Comparison of ENCODE assay signal across 7 mouse cellular contexts in the genomic region with DNA sequence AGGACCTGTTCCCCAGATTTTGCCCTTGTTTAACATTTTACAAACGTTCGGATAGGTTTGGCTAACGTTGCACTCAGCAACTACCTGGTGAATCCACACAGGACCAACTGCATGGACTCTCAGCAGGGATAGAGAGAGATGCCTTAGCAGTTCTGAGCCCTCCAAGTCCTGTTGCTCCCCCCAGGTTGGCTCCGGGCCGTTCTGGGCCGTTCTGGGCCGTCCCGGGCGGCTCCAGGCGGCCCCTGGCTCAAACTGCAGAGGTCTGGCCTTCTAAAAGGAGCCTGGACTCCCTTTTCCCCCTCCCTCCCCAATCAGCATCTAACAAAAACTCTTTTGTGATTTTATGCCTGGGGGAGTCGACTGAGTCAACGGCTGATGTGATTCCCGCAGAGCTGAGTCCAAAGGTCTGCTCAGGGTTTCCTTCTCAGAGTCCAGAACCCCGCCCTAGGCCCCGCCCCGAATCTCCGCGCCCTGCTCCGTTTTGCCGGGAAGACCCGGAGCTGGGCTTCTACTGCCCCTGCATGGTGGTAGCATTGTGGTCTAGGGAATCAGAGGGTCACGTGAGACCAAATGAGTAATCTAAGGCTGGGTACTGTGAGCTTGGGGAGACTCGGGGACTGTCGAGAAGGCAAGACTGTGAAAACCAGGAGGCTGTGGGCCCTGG. TPM values are rescaled to one million over a fixed set of nuclear protein-coding genes. Genes with fewer than 3 reads are reported as not detected.
A peak's percentile ranks its signal among the peaks of the same experiment; 100 is the strongest.
DNase-seq lines count a peak whose midpoint lies in the region; ATAC-seq and TF ChIP-seq lines count a peak whose summit lies in the region.

No protein-coding gene starts in this region.

- H3K4me3 ChIP-seq in intestine, postnatal 0 days (ENCODE audit: low read depth, low read length) = peak overlapping the region; percentile 25
- peak overlapping the region; percentile 31 for H3K4me3 ChIP-seq in limb, embryonic 15.5 days
- H3K4me3 ChIP-seq in midbrain, embryonic 15.5 days = peak overlapping the region; percentile 15

- ATAC-seq in intestine, postnatal 0 days = peak; percentile 90
- peak; percentile 88 for ATAC-seq in limb, embryonic 15.5 days (ENCODE audit: insufficient number of reproducible peaks, low FRiP score, low TSS enrichment, low read depth)
- ATAC-seq in midbrain, embryonic 15.5 days (replicated peaks) = peak; percentile 56; the same call in 1 of the 2 replicates

- H3K9me3 ChIP-seq in intestine, postnatal 0 days (ENCODE audit: control insufficient read depth) = no peaks in the 10 kb centered on the region
- no peaks in the 10 kb centered on the region for H3K9me3 ChIP-seq in limb, embryonic 15.5 days
- no peaks in the 10 kb centered on the region for H3K9me3 ChIP-seq in midbrain, embryonic 15.5 days

- peak; percentile 87 for DNase-seq in adrenal gland, postnatal 10 days
- DNase-seq in embryo, embryonic 10.5 days (ENCODE audit: low spot score) = peak; percentile 89
- DNase-seq in heart, adult 11 months = peak; percentile 99
- peak; percentile 84 for DNase-seq in urinary bladder, postnatal 14 days (ENCODE audit: low spot score)

- TF ChIP-seq CTCF in intestine, postnatal 0 days (IDR thresholded peaks at IDR 0.05; ENCODE audit: low read depth) = peak; percentile 60

- H3K27ac ChIP-seq in intestine, postnatal 0 days (ENCODE audit: low read depth, low read length) = peak overlapping the region; percentile 82
- H3K27ac ChIP-seq in limb, embryonic 15.5 days = peak overlapping the region; percentile 66
- H3K27ac ChIP-seq in midbrain, embryonic 15.5 days = no peak overlapping the region

- H3K9ac ChIP-seq in intestine, postnatal 0 days (ENCODE audit: low read depth, low read length) = peak overlapping the region; percentile 48
- 0 out of 2 replicates have a peak overlapping the region, but pooled peaks have one; percentile 11 for H3K9ac ChIP-seq in limb, embryonic 15.5 days
- H3K9ac ChIP-seq in midbrain, embryonic 15.5 days = no peak overlapping the region

- WGBS in intestine, postnatal 0 days = 4% methylated on average over 24 of the region's 24 CpGs
- WGBS in limb, embryonic 15.5 days = 4% methylated on average over 24 of the region's 24 CpGs
- WGBS in midbrain, embryonic 15.5 days = 5% methylated on average over 24 of the region's 24 CpGs

- H3K36me3 ChIP-seq in intestine, postnatal 0 days (ENCODE audit: control insufficient read depth, insufficient read depth) = no peaks in the 10 kb centered on the region
- no peaks in the 10 kb centered on the region for H3K36me3 ChIP-seq in limb, embryonic 15.5 days
- H3K36me3 ChIP-seq in midbrain, embryonic 15.5 days (replicated peaks) = no peaks in the 10 kb centered on the region

- peak overlapping the region; percentile 76 for H3K4me2 ChIP-seq in intestine, postnatal 0 days (replicated peaks; ENCODE audit: low read depth)
- peak overlapping the region; percentile 58 for H3K4me2 ChIP-seq in limb, embryonic 15.5 days
- peak overlapping the region; percentile 38 for H3K4me2 ChIP-seq in midbrain, embryonic 15.5 days

- peaks cover 11% of the 10 kb centered on the region; the same call in 1 of the 2 replicates for H3K4me1 ChIP-seq in intestine, postnatal 0 days (replicated peaks; ENCODE audit: control insufficient read depth, insufficient read depth, low read length)
- peaks cover 18% of the 10 kb centered on the region for H3K4me1 ChIP-seq in limb, embryonic 15.5 days
- peaks cover 6% of the 10 kb centered on the region; the same call in 1 of the 2 replicates for H3K4me1 ChIP-seq in midbrain, embryonic 15.5 days

- H3K27me3 ChIP-seq in intestine, postnatal 0 days (replicated peaks; ENCODE audit: control insufficient read depth, insufficient read depth, low read length) = no peaks in the 10 kb centered on the region
- no peaks in the 10 kb centered on the region for H3K27me3 ChIP-seq in limb, embryonic 15.5 days
- H3K27me3 ChIP-seq in midbrain, embryonic 15.5 days (replicated peaks) = no peaks in the 10 kb centered on the region

RNA-seq across cellular contexts. Expression of a gene that starts 14.3 kb away (rescaled TPM):
- 10 to 100 TPM; 13.3 to 13.4 TPM for total RNA-seq in adrenal gland, postnatal 10 days (2021)
- 3.2 and 3.8 TPM in 2 replicates for polyA plus RNA-seq in intestine, postnatal 0 days (2015; fragmentation: Nextera tagmentation; extraction: Ambion mirVana)
- 5.4 and 11.2 TPM in 2 replicates for polyA plus RNA-seq in limb, embryonic 15.5 days (2015; fragmentation: Nextera tagmentation; extraction: Ambion mirVana)
- polyA plus RNA-seq in midbrain, embryonic 15.5 days (2015; fragmentation: Nextera tagmentation; extraction: Ambion mirVana) = 1.0 TPM in 2 replicates

RNA-seq across cellular contexts. Expression of a gene that starts 37.4 kb away (rescaled TPM):
- total RNA-seq in adrenal gland, postnatal 10 days (2021) = 100 to 1,000 TPM; 139 to 162 TPM
- polyA plus RNA-seq in intestine, postnatal 0 days (2015; fragmentation: Nextera tagmentation; extraction: Ambion mirVana) = 35.8 and 39.1 TPM in 2 replicates
- polyA plus RNA-seq in limb, embryonic 15.5 days (2015; fragmentation: Nextera tagmentation; extraction: Ambion mirVana) = 23.7 and 35.8 TPM in 2 replicates
- polyA plus RNA-seq in midbrain, embryonic 15.5 days (2015; fragmentation: Nextera tagmentation; extraction: Ambion mirVana) = 11.3 and 12.3 TPM in 2 replicates

RNA-seq across cellular contexts. Expression of a gene that starts 43.4 kb away (rescaled TPM):
- total RNA-seq in adrenal gland, postnatal 10 days (2021) = 100 to 1,000 TPM; 116 to 144 TPM
- polyA plus RNA-seq in intestine, postnatal 0 days (2015; fragmentation: Nextera tagmentation; extraction: Ambion mirVana) = 52.4 and 53.3 TPM in 2 replicates
- polyA plus RNA-seq in limb, embryonic 15.5 days (2015; fragmentation: Nextera tagmentation; extraction: Ambion mirVana) = 35.2 and 46.1 TPM in 2 replicates
- 47.8 and 47.9 TPM in 2 replicates for polyA plus RNA-seq in midbrain, embryonic 15.5 days (2015; fragmentation: Nextera tagmentation; extraction: Ambion mirVana)

RNA-seq across cellular contexts. Expression of a gene that starts 58.0 kb away (rescaled TPM):
- total RNA-seq in adrenal gland, postnatal 10 days (2021) = 10 to 100 TPM; 40.8 to 51.6 TPM
- 14.9 TPM in 2 replicates for polyA plus RNA-seq in intestine, postnatal 0 days (2015; fragmentation: Nextera tagmentation; extraction: Ambion mirVana)
- polyA plus RNA-seq in limb, embryonic 15.5 days (2015; fragmentation: Nextera tagmentation; extraction: Ambion mirVana) = 39.8 and 40.4 TPM in 2 replicates
- polyA plus RNA-seq in midbrain, embryonic 15.5 days (2015; fragmentation: Nextera tagmentation; extraction: Ambion mirVana) = 49.2 and 51.1 TPM in 2 replicates
